Mouse (Mus musculus) spleen, adult 18-20 months (tissue): ENCODE results near the gene Cypt1.

Source experiments
- DNase-seq, 2 experiments: peaks; one replicate each; pipeline ENCODE4 v3.0.0; 2022; ENCODE audit warnings: mixed read lengths in 2 of 2

Cypt1 gene

GRCm38 (mm10) chrX:16522569-16522968 is at the start of gene Cypt1:
TSS of gene Cypt1 (plus strand) at chrX:16522869.
- no peak for DNase-seq

GRCm38 (mm10) chrX:16546806-16547205 is 24.1 kb downstream of the Cypt1 start:
- no peak for DNase-seq

- DNase-seq: no peak
These were observed 34.4 kb downstream of the Cypt1 start for GRCm38 (mm10) chrX:16557061-16557460.

GRCm38 (mm10) chrX:16558501-16558900 is 35.8 kb downstream of the Cypt1 start:
- DNase-seq: no peak
